Mouse (Mus musculus): ENCODE measurements around the gene Gys2.

Gys2 gene

DNA sequence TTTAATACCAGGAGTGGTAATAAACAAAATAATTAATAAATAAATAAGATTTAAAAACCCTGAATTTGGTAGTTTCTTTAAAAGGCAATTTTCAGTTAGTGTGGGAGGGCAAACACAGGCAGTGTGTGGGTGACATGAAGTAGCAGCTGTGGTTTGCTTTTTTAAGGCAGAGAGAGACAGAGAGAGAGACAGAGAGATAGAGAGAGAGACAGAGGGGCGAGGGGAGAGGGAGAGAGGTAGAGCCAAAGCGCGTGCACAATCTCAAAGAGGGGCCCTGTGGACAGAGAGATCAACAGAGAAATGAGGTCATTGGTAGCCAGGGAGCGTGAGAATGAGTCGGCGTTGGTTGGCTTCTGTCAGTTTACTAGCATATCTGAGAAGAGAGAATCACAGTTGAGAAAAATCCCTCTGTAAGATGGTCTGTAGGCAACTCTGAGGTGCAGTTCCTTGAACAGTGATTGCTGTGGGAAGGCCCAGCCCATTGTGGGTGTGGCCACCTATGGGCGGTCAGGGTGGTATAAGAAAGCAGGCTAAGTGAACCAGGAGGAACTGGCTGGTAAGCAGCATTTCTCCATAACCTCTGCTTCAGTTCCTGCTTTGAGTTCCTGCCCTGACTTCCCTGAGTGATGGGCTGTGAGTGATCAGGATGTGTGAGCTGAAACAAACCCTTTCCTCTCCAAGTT lies 17.5 kb downstream of the Gys2 start:
- no peak for DNase-seq (ENCODE audit: low spot score)

DNA sequence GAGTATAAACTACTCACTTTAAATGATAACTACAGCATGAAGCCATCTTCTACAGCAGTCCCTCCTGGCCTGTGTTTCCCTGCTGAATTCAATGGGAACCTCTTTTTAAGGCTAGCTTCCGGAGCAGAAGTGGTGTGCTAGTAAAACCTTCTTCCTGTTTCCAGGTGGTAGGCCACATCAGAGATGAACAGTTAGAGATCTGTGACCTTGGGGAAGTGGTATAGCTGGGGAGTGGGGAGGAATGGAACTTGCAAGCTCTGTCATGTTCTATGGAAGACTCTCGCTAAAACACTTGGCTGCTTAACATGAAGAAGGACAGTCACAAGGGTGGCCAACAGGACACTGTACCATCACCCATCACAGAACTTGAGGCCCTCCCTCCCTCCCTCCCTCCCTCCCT lies 19.6 kb downstream of the Gys2 start:
- DNase-seq (ENCODE audit: low spot score) = no peak

DNA sequence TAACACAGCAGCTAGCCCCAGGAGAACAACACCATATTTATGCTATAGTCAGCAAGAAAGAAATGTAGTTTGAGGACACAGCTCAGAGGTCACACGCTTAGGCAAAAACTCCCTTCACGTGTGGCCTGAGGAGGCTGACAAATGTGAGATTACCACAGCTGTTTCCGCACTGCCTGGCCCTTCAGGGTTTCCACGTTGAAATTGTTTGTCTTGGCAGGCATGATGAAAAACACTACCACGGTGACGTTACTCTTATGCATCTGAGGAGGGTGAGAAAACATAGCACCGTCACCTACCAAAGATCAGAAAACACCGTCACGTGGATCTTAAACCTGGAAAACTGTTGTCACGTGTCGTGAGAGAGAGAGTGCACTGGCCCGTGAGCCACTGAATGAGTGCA lies 21.5 kb downstream of the Gys2 start:
- no peak for DNase-seq (ENCODE audit: low spot score)

DNA sequence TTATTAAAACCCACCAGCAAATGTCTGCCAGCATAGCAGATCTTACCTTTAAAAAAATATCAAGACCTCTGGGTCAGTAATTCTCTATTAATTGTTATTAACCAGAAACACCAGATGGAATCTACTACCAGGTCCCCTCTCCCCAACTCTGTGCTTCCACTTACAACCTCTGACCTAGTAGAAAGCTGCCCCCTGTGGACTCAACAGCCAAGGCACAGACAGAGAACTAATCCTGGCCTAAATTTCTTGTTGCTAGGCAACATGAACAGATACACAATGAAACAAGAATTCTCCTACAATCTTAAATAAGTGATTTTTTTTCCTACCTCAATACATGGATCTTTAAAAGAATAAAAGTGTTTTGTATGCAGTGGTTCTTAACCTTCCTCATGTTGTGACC lies 43.8 kb downstream of the Gys2 start:
- peak; percentile 36 for DNase-seq (ENCODE audit: low spot score)

DNA sequence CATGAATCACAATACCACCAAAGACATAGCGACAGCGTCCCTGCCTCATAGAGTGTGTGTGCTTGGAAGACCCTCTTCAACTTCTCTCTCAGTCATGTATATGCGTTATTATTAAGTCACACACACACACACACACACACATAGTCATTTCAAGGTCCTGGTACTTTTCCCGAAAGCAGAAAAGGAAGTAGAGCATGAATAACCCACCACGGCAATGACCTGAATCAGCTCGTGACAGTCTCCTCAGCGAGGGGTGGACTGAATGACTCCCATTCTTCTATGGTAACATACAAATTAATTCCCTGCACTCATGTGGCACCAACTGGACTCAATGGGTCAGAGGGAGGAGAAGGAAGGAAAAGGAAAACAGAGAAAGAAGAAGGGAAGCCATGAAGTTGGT lies 47.9 kb downstream of the Gys2 start:
- no peak for DNase-seq (ENCODE audit: low spot score)

DNA sequence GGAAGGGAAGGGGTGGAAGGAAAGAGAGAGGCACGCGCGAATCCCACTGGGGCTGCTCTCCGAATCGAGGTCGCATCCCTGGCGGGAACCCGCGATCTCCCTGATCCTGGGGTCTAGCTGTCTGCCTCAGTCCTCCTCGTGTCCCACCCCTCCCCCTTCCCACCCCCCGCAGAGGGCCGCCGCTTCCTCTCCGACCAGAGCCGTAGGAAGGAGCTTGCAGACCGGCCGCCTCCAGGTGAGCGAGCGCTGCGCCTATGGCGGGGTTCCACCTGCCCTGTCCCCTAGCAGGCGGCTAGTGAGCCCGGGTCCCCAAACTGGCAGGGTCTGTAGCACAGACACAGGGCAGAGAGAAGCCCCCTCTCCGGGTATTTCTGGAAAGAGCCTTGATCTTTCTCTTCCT lies 58.3 kb downstream of the Gys2 start:
- DNase-seq (ENCODE audit: low spot score) = peak; percentile 20

DNA sequence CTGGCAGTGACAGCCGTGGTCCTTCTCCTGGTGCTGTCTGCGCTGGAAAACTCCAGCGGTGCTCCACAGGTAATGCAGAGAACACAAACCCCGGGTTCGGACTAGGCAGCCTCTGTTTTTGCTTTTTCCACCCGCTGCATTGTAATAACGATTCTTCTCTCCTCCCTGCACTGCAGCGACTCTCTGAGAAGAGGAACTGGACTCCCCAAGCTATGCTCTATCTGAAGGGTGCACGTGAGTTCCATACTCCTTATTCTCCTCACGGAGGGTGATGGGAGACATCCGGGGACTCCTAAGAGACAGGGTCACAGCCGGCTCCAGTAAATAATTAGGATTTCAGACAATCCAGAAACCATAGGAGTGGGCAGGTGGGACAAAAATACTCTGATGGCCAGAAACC lies 59.1 kb downstream of the Gys2 start:
- DNase-seq (ENCODE audit: low spot score) = peak; percentile 12

DNA sequence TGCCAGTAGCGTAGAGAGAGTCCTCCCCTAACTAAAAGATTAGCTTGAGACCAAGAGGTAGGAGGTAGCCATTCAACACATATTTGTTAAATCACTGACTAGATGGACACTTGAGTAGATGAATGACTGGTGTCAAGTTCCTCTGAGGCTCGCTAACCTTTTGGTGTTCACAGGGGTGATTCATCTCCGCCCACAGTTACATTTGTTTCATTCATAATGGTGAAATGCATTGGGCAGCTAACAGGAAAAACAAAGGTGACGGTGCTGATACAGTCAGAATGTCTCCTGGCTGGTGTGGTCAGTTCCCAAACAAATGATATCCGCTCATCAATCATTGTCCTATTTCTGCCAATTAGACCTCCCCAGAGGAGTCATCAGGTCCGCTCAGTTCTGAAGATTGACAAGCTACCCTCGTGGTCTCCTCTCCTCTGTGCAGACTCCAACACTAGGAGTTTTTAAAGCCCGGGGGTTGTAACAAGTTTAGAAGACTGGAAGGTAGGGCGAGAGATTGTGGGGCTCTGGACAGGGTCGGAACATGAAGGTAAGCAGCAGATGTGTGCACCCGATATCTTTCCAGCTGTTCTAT lies 59.9 kb downstream of the Gys2 start, which contains the start of gene Spx:
Gene Spx (plus strand): TSS at position 536 of the 586 bp plus-strand sequence.
- DNase-seq (ENCODE audit: low spot score) = peak; percentile 15

DNA sequence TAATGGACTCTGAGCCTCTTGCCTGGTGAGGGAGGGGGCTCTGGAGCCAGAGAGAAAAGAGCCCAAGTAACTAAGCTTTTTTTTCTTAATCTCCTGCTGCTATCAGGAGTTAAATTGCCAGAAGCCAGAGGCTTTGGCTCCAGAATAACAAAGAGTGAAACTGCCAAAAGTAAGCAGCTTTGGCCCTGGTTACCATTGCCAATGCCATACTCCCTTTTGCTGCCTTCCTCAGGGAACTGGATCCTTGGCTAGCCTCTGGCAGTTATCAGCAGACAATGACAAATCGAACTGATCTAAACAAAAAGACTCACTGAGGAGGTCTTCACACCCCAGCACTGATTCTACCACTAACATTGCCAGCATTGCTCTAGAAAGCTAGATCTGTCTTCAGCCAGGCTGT lies 61.8 kb downstream of the Gys2 start:
- DNase-seq (ENCODE audit: low spot score) = no peak

DNA sequence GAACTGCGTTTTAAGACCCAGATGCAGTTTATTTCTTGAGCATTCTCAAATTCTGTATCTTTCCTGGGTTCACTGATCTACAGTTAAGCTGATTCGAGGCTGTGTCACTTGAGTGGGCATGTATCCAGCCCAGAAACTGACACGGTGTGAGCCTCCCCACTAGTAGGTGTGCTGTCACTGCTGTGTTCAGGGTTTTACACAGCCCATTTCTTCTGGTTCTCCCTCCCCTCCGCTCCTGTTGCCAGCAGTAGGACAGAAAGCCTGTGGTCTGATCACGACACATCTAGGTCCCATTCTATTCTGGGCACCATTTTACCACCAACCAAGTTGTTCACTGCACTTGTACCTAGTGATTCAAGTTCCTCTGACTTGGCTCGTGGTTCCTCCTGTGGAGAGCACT lies 77.2 kb downstream of the Gys2 start:
- no peak for DNase-seq (ENCODE audit: low spot score)

DNA sequence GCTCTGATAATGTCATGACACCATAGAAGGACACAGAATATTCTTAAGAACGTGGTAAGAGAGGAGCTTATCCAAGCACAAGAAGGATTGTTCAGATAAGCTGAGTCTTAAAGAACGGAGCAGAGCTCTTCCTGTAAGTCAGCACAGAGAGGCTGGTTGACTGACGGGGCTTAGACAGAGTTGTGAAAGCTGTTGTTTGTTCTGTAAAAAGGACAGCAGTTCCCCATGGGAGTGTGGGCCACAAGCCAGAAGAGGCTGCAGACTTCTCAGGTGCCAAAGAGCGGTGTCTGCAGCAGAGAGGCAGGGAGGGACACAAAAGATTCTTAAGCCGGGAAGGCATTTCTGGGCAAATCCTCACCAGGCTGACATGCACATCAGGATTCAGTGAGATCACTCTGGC lies 78.2 kb downstream of the Gys2 start:
- DNase-seq (ENCODE audit: low spot score) = no peak

DNA sequence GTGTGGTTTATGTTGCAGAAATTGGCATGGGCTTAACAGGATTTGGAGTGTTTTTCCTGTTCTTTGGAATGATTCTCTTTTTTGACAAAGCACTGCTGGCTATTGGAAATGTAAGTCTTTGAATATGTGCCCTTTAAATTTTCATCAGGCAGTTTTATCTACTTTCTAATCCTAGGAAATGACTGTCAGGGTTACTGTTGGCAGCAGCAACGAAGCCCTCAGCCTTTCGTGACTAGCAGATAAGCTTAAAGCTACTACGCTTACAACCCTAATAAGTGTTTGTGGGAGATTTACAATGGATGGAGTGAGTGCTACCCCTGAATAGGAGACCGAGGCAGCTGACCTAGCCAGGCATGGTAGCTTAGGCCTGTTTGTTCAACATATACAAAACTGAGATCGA lies 80.6 kb downstream of the Gys2 start:
- no peak for DNase-seq (ENCODE audit: low spot score)

DNA sequence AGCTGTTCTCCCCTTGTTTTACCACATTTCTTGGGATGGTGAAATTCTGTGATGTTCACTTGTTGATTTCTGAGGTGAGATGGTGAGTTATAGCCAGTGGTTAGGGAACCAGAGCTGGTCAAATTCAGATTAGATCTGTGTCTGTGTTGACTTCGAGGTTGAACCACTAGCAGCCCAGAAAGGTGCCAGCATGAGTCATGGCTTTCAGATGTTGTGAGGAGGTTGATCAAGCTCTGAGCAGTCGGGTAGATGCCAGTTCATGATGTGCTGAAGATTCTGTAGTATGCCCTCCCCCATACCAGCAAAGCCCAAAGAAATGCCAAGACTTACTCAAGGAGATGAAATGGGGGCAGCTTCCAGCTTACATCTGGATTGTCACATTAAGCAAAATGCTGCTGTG lies 83.8 kb downstream of the Gys2 start:
- no peak for DNase-seq (ENCODE audit: low spot score)

DNA sequence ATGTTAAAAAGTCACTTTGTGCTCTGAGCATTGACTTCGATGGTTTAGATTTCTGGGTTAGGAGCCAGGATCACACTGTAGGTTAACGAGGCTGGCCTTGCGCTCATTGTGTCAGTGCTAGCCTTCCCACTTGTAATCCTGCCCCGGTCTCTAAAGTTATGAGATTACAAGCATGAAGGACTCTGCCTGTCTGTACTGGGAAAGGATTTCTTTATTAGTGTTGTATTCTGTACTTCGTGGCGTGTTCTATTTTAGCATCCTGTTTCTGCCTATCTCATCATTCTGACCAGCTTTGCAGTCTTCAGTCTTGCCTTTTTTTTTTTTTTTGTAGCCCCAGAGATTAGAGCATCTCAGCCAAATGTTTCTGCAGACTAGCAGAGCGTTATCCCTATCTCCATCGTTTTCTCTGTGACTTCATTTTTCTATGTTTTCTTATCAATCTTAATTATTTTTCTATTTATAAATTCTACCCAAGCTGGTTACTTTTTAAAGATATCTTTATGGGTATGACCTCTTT lies 85.1 kb downstream of the Gys2 start:
- peak; percentile 44 for DNase-seq (ENCODE audit: low spot score)

DNA sequence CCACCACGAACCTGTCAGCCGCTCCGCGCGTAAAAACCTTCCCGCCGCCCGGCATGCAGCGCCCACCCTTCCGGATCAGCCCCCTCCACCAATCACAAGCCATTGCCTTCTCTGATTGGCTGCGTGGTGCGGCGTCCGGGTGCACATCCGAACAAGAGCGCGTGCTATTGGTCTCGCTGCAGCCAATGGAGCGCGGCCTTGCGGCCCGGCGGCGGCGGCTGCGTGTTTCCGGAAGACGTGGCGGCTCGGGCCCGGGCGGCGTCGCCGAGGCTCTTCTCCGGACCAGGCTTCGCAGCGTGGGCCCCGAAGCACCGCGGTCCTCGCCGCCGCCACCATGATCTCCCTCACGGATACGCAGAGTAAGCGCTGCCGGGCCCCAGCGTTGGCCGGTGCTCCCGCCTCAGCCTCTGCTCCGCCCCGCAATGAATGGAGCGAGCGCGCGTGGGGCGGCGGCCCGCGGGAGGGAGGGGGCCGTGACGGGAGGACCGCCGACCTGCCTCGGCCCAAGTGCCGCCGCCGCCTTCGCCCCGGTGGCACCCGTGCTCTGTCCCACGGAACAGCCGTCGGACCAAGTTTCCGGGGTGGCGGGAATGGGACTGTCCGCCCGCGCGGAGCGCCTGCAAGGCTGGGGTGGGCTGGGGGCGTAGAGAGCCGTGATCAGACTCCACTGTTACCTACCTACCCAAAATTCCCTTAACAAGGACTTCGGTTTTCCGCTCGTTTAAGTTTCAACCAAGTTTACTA lies 85.7 kb downstream of the Gys2 start, which contains the start of the genes Recql and Golt1b:
Gene Recql (minus strand): TSS at position 77 of the 744 bp plus-strand sequence.
Gene Golt1b (plus strand): TSS at position 211 of the 744 bp plus-strand sequence.
- DNase-seq (ENCODE audit: low spot score) = peak; percentile 97

DNA sequence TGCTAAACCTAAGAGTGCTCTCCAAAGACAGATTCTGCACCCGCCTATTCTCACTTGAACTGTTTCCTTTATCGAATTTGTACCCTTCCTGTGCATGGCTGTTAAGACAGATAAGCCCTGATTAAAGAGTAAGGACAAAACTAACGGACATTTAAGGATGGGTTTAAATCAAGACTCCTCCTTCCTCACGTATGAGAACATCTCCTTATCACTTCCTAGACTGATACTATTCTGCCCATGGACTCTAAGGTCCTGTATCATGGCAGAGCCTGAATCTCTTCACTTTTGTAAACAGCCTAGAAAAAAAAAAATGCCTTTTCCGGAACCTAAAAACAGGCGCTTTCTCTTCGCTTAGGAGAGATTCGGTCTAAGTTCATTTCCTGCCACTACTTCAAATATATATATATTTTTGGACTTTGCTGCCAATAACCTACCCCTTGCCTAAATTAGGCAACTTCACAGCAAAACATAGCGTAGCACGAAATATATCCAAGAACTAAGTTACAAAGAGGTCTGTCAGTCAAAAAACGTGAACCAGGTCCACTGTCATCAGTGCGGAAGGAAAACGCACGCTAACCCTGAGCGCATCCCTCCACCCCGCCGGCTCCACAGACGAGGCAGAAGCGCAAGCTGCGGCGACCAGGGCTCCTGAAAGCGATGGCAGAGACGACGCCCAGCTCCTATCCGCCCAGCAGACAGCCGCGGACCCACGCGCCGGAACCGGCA lies 86.5 kb downstream of the Gys2 start:
- no peak for DNase-seq (ENCODE audit: low spot score)

DNA sequence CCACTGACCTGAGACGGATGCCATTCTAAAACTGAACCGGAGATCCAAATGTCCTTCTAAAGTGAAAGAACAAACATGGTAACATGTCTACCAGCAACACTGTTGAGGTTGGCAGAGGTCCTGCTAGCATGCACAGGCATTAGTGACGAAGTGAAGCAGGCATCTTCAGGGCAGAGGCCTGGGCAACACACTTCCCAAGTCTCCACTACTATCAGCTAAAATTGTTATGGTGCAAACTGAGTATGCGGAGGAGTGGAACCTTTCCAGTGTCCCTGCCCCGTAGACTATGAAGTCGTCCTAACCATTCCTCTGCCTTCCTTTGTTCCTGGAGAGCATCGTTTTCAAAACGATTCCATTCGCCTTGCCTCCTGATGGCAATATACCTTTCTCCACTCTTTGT lies 88.4 kb downstream of the Gys2 start:
- no peak for DNase-seq (ENCODE audit: low spot score)

DNA sequence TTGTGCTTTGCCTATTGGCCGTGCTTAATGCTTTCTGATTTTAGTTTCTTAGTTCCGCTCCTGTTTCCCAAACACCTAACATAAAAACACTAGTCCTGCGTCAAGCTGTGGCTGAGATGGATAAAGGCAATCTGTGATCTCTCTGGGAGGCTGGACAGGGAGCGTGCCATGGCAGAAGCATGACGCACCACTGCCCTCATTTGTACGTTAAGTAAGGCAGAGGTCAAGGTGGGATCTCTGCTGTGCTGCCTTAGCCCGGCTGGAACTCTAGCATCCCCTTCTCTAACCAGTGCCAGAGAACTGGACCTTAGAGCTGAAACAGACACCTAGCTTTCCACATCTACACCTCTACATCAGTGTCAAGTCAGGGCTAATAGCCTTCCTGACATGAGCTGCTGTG lies 91.3 kb downstream of the Gys2 start:
- no peak for DNase-seq (ENCODE audit: low spot score)

DNA sequence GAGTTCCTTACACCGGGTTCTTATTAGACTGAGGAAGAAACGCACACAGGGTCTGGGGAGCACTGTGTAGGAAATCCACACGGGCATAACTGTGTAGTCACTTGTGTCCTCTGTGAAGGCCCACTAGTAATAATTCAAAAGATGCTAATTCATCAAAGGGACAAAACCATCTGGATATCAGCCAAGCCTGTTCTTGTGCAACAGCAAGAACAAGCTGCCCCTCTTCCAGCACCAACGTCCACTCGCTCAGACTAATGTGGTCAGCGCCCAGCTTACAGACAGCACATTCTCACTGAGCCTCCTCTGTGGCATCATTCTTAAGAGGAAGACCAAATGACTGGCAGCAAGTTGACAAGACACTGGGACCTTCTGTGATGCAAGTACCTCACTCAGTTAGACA lies 92.9 kb downstream of the Gys2 start:
- DNase-seq (ENCODE audit: low spot score) = no peak

DNA sequence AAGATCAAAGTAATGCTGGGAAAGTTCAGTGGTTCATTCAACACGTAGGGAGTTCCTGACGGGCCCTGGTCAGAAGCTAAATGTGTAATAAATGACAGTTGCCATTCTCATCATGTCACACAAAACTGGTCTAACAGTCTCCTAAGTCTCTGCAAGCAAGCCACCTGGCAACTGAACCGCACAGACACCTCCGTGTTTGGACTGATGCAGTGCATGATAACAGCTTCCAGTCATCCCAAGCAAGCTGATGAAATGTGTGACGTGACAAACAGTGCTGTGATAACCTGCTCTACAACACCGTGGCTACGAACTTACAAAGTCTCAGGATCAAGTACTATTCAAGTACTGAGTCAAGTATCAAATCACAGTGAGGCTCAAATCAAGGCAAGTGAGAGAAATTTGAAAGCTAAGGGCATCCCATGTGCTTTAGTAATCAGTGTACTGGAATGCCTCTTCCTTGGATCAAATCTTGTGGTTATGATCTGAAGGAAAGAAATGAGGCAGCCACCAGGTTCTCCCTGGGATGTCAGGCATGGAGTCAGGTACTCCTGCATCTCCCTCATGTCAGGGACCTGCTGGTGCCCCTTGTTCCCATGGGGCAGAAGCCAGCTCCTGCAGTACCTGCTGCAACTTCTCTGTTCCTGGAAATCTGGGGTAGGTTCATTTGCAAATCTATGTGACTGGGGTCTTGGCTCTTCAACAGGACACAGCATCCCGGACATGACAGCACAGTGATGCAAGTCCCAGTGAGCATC lies 94.2 kb downstream of the Gys2 start:
- no peak for DNase-seq (ENCODE audit: low spot score)

DNA sequence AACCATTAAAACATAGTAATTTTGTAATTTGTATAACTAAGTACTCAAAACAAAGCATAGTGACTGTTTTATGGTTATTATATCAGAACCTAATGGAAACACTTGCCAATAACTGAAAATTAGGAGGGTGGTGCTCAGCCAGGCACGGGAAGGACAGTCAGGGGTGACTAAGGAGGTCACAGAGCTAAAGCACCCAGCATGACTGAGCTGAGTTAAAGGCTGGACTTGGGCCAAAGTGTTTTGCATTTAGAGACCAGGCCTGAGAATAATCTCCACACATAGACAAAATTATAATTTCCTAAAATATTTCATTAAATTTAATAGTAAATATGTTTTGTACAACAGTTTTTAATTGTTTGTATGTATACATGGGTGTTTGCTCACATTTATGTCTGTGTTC lies 95.8 kb downstream of the Gys2 start:
- DNase-seq (ENCODE audit: low spot score) = no peak

Measured in embryo, embryonic 10.5 days (tissue).